Mouse (Mus musculus) heart, embryonic 16.5 days (tissue): ENCODE measurements around the gene Snx11. TPM values are rescaled to one million over a fixed set of nuclear protein-coding genes. Genes with fewer than 3 reads are reported as not detected.

Experiments used
- ATAC-seq: fragments of 200-750 bp; cut with Nextera tagmentation; replicated peaks from 2 replicates; pipeline ENCODE4 v1.8.0; 2017; ENCODE audit warnings: moderate number of reproducible peaks; ENCODE audit not compliant: insufficient read depth, low FRiP score; ENCODE audit errors: extremely low read depth
- H3K27ac ChIP-seq: fragments of 300-500 bp; sonication (generic); 2 replicates; pipeline ENCODE4 v1.5.1; 2014; ENCODE audit warnings: mild to moderate bottlenecking, low read length, control low read depth, moderate library complexity
- H3K27me3 ChIP-seq: fragments of 300-500 bp; sonication (generic); 2 replicates; pipeline ENCODE4 v1.6.1; 2014; ENCODE audit warnings: low read length, mixed read lengths; ENCODE audit not compliant: control insufficient read depth, insufficient read depth
- H3K36me3 ChIP-seq: fragments of 300-500 bp; sonication (generic); 2 replicates; pipeline ENCODE4 v1.6.1; 2014; ENCODE audit not compliant: control insufficient read depth, insufficient read depth
- H3K4me1 ChIP-seq: fragments of 300-500 bp; sonication (generic); 2 replicates; pipeline ENCODE4 v1.6.1; 2014; ENCODE audit warnings: low read length, mixed read lengths; ENCODE audit not compliant: control insufficient read depth, insufficient read depth
- H3K4me2 ChIP-seq: fragments of 300-500 bp; sonication (generic); 2 replicates; pipeline ENCODE4 v1.6.1; 2014; ENCODE audit warnings: low read depth, mild to moderate bottlenecking, control low read depth, low read length
- H3K4me3 ChIP-seq: fragments of 300-500 bp; sonication (generic); 2 replicates; pipeline ENCODE4 v1.5.1; 2014; ENCODE audit warnings: mild to moderate bottlenecking, control low read depth, low read length
- H3K9ac ChIP-seq: fragments of 300-500 bp; sonication (generic); 2 replicates; pipeline ENCODE4 v1.6.1; 2014; ENCODE audit warnings: low read length, control low read depth
- H3K9me3 ChIP-seq: fragments of 300-500 bp; sonication (generic); replicated peaks from 2 replicates; pipeline ENCODE4 v1.6.1; 2016; ENCODE audit warnings: low read length; ENCODE audit not compliant: control insufficient read depth
- WGBS: fragments of 180-500 bp; shearing (Covaris S2); extraction: QIAGEN DNeasy Blood & Tissue Kit; methylation state at CpG from one replicate; pipeline ENCODE4 v1.1.7; 2014; 5-methylcytosine and 5-hydroxymethylcytosine counted together
- polyA plus RNA-seq: library from polyadenylated mRNA; unstranded; fragments of >200 nt; fragmentation: Nextera tagmentation; extraction: Ambion mirVana; gene quantifications from 2 replicates; pipeline ENCODE4 v1.2.1, GENCODE M21; 2015

Snx11 gene
- polyA plus RNA-seq = 11.9 and 14.0 TPM in 2 replicates

DNA sequence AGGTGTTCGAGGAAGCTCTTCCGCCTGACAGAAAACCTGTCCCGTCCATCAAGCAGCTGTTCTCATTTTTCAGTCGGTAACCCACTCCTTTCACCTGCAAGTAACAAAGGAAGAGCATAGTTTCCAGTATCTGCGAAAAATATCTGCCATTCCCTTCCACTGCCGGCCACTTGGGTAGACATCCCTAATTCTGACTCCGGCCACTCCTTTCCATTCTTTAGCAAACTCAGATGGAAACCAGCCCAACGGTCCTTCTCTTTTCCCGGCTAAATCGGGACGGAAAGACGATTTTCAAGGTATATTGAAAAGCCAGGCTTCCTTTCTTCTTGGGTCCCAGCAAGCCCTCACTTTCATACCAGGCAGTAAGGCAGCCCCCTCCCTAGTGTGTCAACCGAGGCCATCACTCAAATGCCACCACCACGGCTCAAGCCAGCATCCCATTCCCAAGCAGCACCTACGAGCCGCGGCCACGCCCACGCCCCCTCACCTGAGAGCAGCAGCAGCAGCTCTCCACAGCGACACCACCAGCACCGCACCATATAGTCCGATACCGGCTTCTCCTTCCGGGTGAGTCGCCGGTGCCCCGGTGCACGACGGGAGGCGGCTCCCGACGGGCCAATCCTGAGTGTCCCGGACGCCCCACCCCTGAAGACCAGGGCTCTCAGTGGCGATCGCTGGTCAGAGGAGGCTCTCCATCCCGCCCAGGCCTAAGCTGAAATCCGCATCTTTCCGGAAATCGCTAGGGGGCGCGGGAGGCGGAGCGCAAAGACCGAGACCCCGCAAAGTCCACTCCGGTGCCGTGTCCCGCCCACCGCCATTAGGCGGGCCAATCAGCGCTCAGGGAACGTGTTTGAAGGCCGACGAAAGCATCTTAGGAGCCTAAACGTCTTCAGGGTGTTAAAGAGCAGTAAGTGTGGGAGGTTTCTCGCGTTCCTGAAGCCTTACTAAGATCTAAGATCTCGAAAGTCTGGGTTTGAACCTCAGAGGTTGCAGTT lies at the start of gene Snx11:
TSS of gene Snx11 (minus strand) at position 592 of the 995 bp plus-strand sequence.
- Histone ChIP-seq H3K27me3 (no peaks in the 10 kb centered on the region), H3K9ac (peak within 1 kb of the TSS; percentile 66), H3K4me3 (peak within 1 kb of the TSS; percentile 88), H3K9me3 (no peaks in the 10 kb centered on the region), H3K27ac (peak within 1 kb of the TSS; percentile 83), H3K4me1 (peaks cover 8% of the 10 kb centered on the region), H3K4me2 (peak within 1 kb of the TSS; percentile 78), H3K36me3 (peaks cover 6% of the 10 kb centered on the region)
- peak; percentile 100 for ATAC-seq
- 2% methylated on average over 59 of the region's 59 CpGs for WGBS

DNA sequence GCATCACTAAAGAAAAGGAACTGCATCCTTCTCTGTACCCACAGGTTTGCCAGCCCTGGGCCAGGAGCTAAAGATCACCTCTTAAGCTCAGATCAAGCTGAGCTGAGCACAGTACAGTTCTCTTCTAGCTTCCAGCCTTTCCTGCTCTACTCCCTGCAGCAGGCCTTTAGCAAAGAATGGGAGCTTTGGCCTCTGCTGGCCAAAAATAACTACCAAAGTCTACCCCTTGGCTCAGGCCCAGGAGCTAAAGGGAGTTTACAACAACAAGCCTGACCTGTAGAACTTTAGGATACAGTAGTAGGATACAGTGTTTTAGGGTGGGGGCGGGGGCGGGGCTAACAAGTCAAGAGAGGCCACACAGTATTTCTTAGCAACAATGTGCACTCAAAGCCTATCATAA lies 49.1 kb upstream of the Snx11 start:
- Histone ChIP-seq H3K4me2 (peak overlapping the region; percentile 78), H3K36me3 (peaks cover 15% of the 10 kb centered on the region), H3K9me3 (no peaks in the 10 kb centered on the region), H3K27ac (peak overlapping the region; percentile 95), H3K4me3 (peak overlapping the region; percentile 44), H3K4me1 (peaks cover 56% of the 10 kb centered on the region), H3K27me3 (no peaks in the 10 kb centered on the region), H3K9ac (peak overlapping the region; percentile 95)
- 52% methylated on average over 2 of the region's 2 CpGs for WGBS
- no peak for ATAC-seq

DNA sequence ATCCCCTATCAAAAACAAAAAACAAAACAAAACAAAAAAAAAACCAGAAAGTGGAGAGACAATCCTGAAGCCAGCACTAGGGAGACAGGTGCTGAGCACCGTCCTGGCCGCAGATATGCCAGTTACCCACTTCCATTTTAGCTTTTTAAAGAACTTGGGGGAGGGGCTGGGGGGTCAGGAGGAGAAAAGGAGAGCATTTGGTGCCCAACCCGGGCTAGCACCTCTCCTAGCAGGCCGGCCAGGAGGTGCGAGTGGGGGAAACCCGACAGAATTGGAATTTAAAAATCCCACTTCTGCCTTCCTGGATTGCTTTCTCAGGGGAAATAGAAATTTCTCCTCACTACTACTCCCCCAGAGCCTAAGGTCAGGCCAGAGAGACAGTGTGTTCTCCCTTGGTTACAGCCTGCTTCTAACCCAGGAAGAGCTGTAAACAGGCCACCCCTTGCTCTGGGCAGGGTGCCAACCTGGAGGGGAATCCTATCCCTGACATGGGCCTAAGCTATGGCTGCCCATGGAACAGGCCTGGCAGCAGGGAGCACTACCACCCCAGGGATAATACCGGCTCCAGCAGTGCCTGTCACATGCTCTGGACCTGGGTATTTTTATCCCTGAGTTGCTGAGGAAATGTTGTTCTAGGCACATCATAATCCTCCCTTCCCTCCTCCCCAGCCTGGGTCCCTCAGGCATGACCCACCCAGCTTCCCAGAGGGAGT lies 47.6 kb upstream of the Snx11 start:
- Histone ChIP-seq H3K27me3 (no peaks in the 10 kb centered on the region), H3K9me3 (no peaks in the 10 kb centered on the region), H3K4me3 (peak overlapping the region; percentile 44), H3K36me3 (peaks cover 30% of the 10 kb centered on the region), H3K4me2 (peak overlapping the region; percentile 78), H3K27ac (peak overlapping the region; percentile 95), H3K4me1 (peaks cover 52% of the 10 kb centered on the region), H3K9ac (peak overlapping the region; percentile 72)
- 16% methylated on average over 7 of the region's 7 CpGs for WGBS
- peak; percentile 43 for ATAC-seq

DNA sequence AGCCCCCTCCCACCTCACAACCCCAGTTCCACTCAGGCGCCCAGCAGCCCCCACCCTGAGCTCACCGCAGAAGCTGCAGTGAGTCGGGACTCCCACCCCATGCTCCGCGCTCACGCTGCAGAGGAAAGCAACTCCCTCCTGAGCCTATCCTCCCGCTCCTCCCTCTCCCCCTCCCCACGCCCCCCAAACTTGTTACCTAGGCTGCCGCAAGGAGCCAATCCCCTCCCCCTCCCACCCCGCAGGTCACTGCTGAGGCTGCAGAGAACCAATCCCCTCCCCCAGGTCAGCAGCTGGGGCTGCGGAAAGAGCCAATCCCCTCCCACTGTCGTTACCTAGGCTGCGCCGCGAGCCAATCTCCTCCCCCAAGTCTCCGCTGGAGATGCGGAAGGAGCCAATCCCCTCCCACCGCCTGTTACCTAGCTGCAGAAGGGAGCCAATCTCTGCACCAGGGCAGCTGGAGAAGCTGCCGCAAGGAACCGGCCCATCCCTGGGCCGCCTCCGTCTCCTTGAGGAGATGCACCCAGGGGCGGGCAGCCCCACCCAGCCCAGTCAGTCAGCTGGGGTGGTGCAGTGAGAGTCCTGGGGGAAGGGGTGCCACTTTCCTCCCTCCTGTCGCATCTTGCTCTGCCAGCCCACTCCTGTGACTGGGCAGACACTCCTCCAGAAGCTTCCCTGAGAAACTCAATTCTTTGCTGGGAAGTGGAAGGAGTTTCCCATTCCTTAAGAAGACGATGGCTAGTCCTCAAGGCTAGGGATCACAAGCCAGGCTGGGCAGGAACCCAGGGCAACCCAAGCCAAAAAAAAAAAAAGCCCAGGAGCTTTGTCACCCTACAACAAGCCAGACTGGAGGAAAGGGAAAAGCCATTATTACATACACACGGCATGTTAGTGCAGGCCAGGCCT lies 46.8 kb upstream of the Snx11 start:
- ATAC-seq = peak; percentile 74
- peak overlapping the region; percentile 78 for H3K4me2 ChIP-seq
- H3K27me3 ChIP-seq = no peaks in the 10 kb centered on the region
- WGBS = 1% methylated on average over 26 of the region's 26 CpGs
- no peaks in the 10 kb centered on the region for H3K9me3 ChIP-seq
- H3K27ac ChIP-seq = peak overlapping the region; percentile 95
- H3K4me1 ChIP-seq = peaks cover 52% of the 10 kb centered on the region
- H3K36me3 ChIP-seq = peaks cover 38% of the 10 kb centered on the region
- peak overlapping the region; percentile 44 for H3K4me3 ChIP-seq
- H3K9ac ChIP-seq = peak overlapping the region; percentile 72

DNA sequence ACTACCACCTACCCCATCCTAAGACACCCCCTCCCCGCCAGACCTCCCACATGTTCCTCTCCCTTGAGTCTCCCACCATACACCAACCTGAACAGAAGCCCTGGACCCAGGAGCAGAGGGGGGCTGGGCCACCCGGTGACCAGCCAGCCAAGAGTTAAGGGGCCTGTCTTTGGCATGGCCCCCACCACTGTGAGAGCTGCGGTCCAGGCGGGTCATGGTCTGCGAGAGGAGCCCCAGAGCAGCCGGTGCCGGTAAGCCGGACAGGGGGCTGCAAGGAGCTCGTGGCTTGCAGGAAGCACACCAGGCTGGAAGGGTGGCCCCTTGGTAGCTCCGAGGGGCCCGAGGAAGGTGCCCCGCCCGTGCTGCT lies 46.1 kb upstream of the Snx11 start:
- H3K27me3 ChIP-seq = no peaks in the 10 kb centered on the region
- no peak for ATAC-seq
- H3K4me3 ChIP-seq = peak overlapping the region; percentile 44
- H3K27ac ChIP-seq = 0 out of 2 replicates have a peak overlapping the region, but pooled peaks have one; percentile 2
- peak overlapping the region; percentile 72 for H3K9ac ChIP-seq
- H3K4me1 ChIP-seq = peaks cover 52% of the 10 kb centered on the region
- WGBS = 13% methylated on average over 12 of the region's 13 CpGs
- H3K36me3 ChIP-seq = peaks cover 45% of the 10 kb centered on the region
- no peaks in the 10 kb centered on the region for H3K9me3 ChIP-seq
- H3K4me2 ChIP-seq = peak overlapping the region; percentile 78

DNA sequence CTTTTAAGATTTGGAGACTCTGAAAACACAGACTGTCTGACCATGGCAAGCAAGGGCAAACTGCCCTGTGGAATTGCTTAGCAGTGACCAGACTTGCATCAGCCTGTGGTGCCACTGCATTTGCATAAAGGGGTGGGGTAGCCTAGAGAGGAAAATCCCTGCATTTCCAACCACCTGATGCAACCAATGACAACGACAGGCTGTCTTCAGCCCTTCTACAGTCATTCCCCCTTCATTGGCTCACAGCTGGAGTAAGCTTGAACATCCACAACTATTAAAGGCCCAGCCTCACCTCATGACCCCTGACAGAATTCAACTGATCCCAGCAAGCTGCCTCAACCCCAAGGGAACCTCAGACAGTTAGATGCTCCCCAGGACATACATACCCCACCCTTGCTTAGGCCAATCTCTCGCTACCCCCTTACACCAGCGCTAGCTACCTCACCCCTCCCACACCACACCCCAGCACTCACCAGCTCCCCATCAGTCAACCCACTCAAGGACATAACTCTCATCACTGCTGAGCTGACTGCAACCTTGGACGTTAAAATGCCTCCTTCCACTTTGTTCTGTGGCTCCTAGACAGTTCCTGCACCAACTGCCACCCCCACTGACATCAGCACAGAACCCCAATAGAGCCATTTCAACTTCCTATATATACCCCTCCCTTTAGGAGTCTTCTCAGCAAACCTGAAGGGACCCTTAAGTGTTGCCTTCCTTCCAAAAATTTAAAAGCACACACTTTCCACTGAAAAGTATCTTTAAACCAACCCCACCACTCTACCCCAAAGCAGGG lies 45.5 kb upstream of the Snx11 start:
- no peaks in the 10 kb centered on the region for H3K27me3 ChIP-seq
- H3K4me2 ChIP-seq = peak overlapping the region; percentile 78
- no peak for ATAC-seq
- H3K4me1 ChIP-seq = peaks cover 48% of the 10 kb centered on the region
- peak overlapping the region; percentile 44 for H3K4me3 ChIP-seq
- peaks cover 50% of the 10 kb centered on the region for H3K36me3 ChIP-seq
- H3K9ac ChIP-seq = peak overlapping the region; percentile 72
- 30% methylated on average over 4 of the region's 4 CpGs for WGBS
- 0 out of 2 replicates have a peak overlapping the region, but pooled peaks have one; percentile 2 for H3K27ac ChIP-seq
- H3K9me3 ChIP-seq = no peaks in the 10 kb centered on the region

DNA sequence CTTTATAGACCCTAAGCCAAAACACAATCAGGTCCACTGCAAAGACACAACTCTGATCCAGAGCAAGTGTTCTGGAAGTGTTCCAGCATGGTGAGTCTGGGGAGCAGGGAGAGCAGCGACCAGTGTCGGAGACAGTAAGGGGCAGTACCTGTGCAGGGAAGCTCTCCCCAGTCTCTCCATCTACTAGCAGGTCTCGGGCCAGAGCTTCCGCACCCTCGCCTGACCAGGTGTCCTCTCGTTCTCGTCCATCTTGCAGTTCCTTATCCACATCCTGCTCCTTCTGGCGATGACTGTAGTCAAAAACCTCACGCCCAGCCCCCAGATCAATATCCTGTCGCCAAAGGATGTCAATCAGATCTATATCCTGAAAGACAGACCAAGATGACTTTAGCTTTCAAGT lies 44.6 kb upstream of the Snx11 start:
- H3K27me3 ChIP-seq = no peaks in the 10 kb centered on the region
- H3K36me3 ChIP-seq = peaks cover 54% of the 10 kb centered on the region
- no peak overlapping the region for H3K4me2 ChIP-seq
- no peak overlapping the region for H3K4me3 ChIP-seq
- H3K9ac ChIP-seq = no peak overlapping the region
- no peak overlapping the region for H3K27ac ChIP-seq
- ATAC-seq = no peak
- WGBS = 87% methylated on average over 10 of the region's 10 CpGs
- H3K9me3 ChIP-seq = no peaks in the 10 kb centered on the region
- peaks cover 39% of the 10 kb centered on the region for H3K4me1 ChIP-seq
